Mouse (Mus musculus): Measurements from ENCODE around the gene F5. TPM values are rescaled to one million over a fixed set of nuclear protein-coding genes. Genes with fewer than 3 reads are reported as not detected.

F5 gene
- total and polyA plus RNA-seq, 3 experiments = under 0.01 to 0.19 TPM; not detected in 1

DNA sequence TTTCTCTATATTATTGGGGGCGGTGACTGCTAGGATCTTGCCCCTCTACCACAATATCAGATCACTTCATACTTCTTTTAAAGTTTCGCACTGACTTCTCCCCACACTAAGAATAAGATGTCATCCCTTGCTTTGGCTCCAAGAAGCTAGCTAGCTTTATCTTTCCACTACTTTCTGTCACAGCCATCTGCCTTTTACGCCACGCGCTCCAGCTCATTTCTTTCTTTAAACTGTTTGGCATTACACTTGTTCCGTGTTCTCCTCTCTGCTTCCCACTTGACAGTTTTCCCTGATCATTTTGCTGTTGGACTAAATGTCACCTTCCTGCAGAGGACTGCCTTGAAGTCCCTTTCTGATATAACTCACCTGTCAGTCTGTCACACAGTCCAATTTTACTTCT lies 33.8 kb upstream of the F5 start:
- Histone ChIP-seq H3K4me1 (ENCODE audit: control insufficient read depth in 1 of 2, insufficient read depth in 2 of 2) (no peaks in the 10 kb centered on the region), H3K36me3 (replicated peaks in 1 of 2; ENCODE audit: control insufficient read depth in 1 of 2, insufficient read depth in 1 of 2, low read length in 1 of 2) (no peaks in the 10 kb centered on the region), H3K9ac (ENCODE audit: insufficient read depth, low read depth) (no peak overlapping the region), H3K9me3 (replicated peaks; ENCODE audit: low read length) (no peaks in the 10 kb centered on the region), H3K27ac (ENCODE audit: insufficient read depth, low read depth) (no peak overlapping the region), H3K27me3 (replicated peaks) (peaks cover 1% of the 10 kb centered on the region), H3K4me2 (ENCODE audit: insufficient read depth, low read depth, poor library complexity, severe bottlenecking) (no peak overlapping the region), H3K4me3 (replicated peaks in 1 of 3; ENCODE audit: low read depth in 2 of 3, low read length in 2 of 3, poor library complexity in 1 of 3) (no peak overlapping the region), H3K79me2 (replicated peaks; ENCODE audit: control insufficient read depth, extremely low read depth, insufficient read depth, poor library complexity, severe bottlenecking) (no peaks in the 10 kb centered on the region)
- dilution Hi-C loops (cut with MboI; ENCODE audit: extremely low pct_ligation_motif_present, extremely low pct_unique_long_range_greater_than_20kb, low sequenced_read_pairs) (no loop called here), in situ Hi-C loops (cut with MboI; ENCODE audit: low pct_ligation_motif_present, low pct_unique_long_range_greater_than_20kb, low sequenced_read_pairs) (no loop called here)
- TF ChIP-seq POLR2AphosphoS2 (IDR thresholded peaks at IDR 0.05; ENCODE audit: low read depth, low read length) = no peak
- no peak for TF ChIP-seq HCFC1 (IDR thresholded peaks at IDR 0.05; ENCODE audit: low read depth, low read length)
- TF ChIP-seq KAT2A (IDR thresholded peaks at IDR 0.05; ENCODE audit: insufficient replicate concordance, low read length) = no peak
- TF ChIP-seq RCOR1 (conservative IDR thresholded peaks at IDR 0.05; ENCODE audit: low read depth, low read length) = no peak
- TF ChIP-seq MAX (IDR thresholded peaks at IDR 0.05; ENCODE audit: low read length) = no peak
- no peak for TF ChIP-seq PAX5 (IDR thresholded peaks at IDR 0.05; ENCODE audit: low read length)
- TF ChIP-seq ELF1 (IDR thresholded peaks at IDR 0.05; ENCODE audit: low read depth, low read length) = no peak
- TF ChIP-seq MXI1 (IDR thresholded peaks at IDR 0.05; ENCODE audit: low read depth, low read length) = no peak
- TF ChIP-seq GABPA (IDR thresholded peaks at IDR 0.05; ENCODE audit: insufficient replicate concordance, low read depth, low read length) = no peak
- TF ChIP-seq CHD1 (IDR thresholded peaks at IDR 0.05; ENCODE audit: low read depth, low read length) = no peak
- no peak for TF ChIP-seq E2F4 (IDR thresholded peaks at IDR 0.05; ENCODE audit: insufficient replicate concordance, low read depth, low read length)
- TF ChIP-seq NELFE (IDR thresholded peaks at IDR 0.05; ENCODE audit: low read depth, low read length) = no peak
- TF ChIP-seq POLR2A (IDR thresholded peaks at IDR 0.05; ENCODE audit: low read depth, low read length) = no peak
- TF ChIP-seq ETS1 (conservative IDR thresholded peaks at IDR 0.05; ENCODE audit: low read depth, low read length) = no peak
- TF ChIP-seq JUND (conservative IDR thresholded peaks at IDR 0.05; ENCODE audit: low read depth, low read length) = no peak
- no peak for TF ChIP-seq ZC3H11A (IDR thresholded peaks at IDR 0.05; ENCODE audit: low read depth, low read length)
- no peak for TF ChIP-seq MAFK (IDR thresholded peaks at IDR 0.05; ENCODE audit: insufficient replicate concordance, low read length)
- DNase-seq (ENCODE audit: extremely low read depth) = no peak

DNA sequence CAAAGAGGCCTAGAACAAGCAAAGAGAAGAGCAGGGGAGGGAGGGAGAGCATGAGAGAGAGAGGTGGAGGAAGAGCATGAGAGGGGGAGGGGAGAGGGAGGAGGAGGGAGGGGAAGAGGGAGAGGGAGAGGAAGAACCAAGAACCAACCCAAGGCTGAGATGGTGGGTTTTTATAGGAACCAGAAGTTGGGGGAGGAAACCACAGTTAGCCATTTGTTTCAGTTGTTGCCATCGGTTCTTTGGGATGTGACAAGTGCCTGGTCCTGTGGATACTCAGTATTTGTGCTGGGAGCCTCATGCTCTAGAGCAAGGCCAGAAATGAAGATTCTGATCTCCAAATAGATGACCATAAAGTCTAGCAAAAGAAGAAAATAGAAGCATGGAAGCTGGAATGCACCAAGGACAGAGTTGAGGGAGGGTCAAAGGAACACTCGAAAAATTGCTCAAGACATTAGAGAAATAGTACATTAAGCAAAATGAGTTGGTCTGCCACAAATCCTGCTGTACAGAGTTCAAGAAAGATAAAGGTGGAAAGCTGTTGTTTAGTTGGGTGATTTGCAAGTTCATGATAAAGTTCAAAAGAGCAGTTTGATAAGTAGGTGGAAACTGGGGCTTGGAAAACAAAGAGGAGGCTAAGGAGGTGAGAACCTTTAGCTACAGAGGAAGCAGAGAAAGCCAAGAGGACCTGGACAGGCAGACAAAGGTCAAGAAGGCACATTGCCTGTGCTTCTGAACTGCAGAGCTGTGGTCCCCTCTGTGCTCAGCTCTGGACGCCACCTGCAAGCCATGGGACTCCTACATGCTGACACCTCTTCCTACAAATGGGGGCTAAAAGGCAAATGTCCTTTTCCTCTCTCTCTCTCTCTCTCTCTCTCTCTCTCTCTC lies 31.5 kb upstream of the F5 start:
- H3K27me3 ChIP-seq (replicated peaks) = peaks cover 4% of the 10 kb centered on the region
- in situ Hi-C loops (cut with MboI; ENCODE audit: low pct_ligation_motif_present, low pct_unique_long_range_greater_than_20kb, low sequenced_read_pairs) = no loop called here
- no peak overlapping the region for H3K27ac ChIP-seq (ENCODE audit: insufficient read depth, low read depth)
- no peak overlapping the region for H3K4me3 ChIP-seq (replicated peaks in 1 of 3; ENCODE audit: low read depth in 2 of 3, low read length in 2 of 3, poor library complexity in 1 of 3)
- no peaks in the 10 kb centered on the region for H3K4me1 ChIP-seq (ENCODE audit: control insufficient read depth in 1 of 2, insufficient read depth in 2 of 2)
- dilution Hi-C loops (cut with MboI; ENCODE audit: extremely low pct_ligation_motif_present, extremely low pct_unique_long_range_greater_than_20kb, low sequenced_read_pairs) = no loop called here
- H3K9ac ChIP-seq (ENCODE audit: insufficient read depth, low read depth) = no peak overlapping the region
- no peaks in the 10 kb centered on the region for H3K9me3 ChIP-seq (replicated peaks; ENCODE audit: low read length)
- no peaks in the 10 kb centered on the region for H3K36me3 ChIP-seq (replicated peaks in 1 of 2; ENCODE audit: control insufficient read depth in 1 of 2, insufficient read depth in 1 of 2, low read length in 1 of 2)
- H3K79me2 ChIP-seq (replicated peaks; ENCODE audit: control insufficient read depth, extremely low read depth, insufficient read depth, poor library complexity, severe bottlenecking) = no peaks in the 10 kb centered on the region
- no peak for TF ChIP-seq E2F4 (IDR thresholded peaks at IDR 0.05; ENCODE audit: insufficient replicate concordance, low read depth, low read length)
- DNase-seq (ENCODE audit: extremely low read depth) = no peak
- no peak overlapping the region for H3K4me2 ChIP-seq (ENCODE audit: insufficient read depth, low read depth, poor library complexity, severe bottlenecking)
